Mouse (Mus musculus): Measurements from ENCODE around the gene Gm17019.
"Not testable (repeated sequence)": the region's sequence is repeated elsewhere in the genome, so short reads cannot be mapped to it uniquely, and the experiment has no call there.

GRCm38 (mm10) chr5:14996670-14997249 lies 36.0 kb downstream of the Gm17019 start:
- not testable (repeated sequence) for TF ChIP-seq POLR2A (IDR thresholded peaks at IDR 0.05; ENCODE audit: control insufficient read depth, extremely low read depth, insufficient read depth, low read length, poor library complexity); CTCF (IDR thresholded peaks at IDR 0.05; ENCODE audit: borderline replicate concordance, control insufficient read depth, extremely low read depth, insufficient read depth, low read length, poor library complexity)
